Mouse (Mus musculus) common myeloid progenitor, adult 5-6 weeks (primary cell): ENCODE measurements around the gene Ss18l1. TPM values are rescaled to one million over a fixed set of nuclear protein-coding genes. Genes with fewer than 3 reads are reported as not detected.

ENCODE experiments used
- ATAC-seq: replicated peaks from 2 replicates; pipeline ENCODE4 v1.8.0; 2016; ENCODE audit warnings: low read depth, mild to moderate bottlenecking, moderate TSS enrichment, inconsistent platforms; ENCODE audit not compliant: poor library complexity, severe bottlenecking
- total RNA-seq: library from RNA; stranded (forward); fragments of 200-1000, 187-1606 nt; gene quantifications from 2 replicates; pipeline ENCODE4 v1.2.3, GENCODE M21; 2017

The Ss18l1 gene
- total RNA-seq, 1 experiment from 2014 or later: 3.2 TPM

DNA sequence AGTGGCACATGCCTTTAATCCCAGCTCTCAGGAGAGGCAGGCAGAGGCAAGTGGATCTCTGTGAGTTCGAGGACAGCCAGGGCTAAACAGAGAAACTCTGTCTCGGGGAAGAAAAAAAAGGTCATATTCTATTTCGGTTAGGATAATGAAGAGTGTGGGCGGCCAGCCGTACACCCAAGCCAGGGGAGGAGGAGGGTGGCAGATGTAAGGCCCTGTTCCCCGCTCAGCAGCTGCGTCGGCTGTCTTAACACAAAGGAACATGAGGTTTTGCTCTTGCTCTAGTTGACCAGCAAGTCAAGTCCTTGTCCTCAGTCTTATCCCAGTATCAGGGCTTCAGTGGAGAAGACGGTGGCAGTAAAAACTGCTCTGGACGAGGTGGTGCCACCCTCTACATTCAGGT is 40.8 kb downstream of the Ss18l1 start:
- no peak for ATAC-seq

GRCm38 (mm10) chr2:180084565-180084964 is 42.3 kb downstream of the Ss18l1 start:
- no peak for ATAC-seq

GRCm38 (mm10) chr2:180085926-180086636 is 43.8 kb downstream of the Ss18l1 start:
- no peak for ATAC-seq

DNA sequence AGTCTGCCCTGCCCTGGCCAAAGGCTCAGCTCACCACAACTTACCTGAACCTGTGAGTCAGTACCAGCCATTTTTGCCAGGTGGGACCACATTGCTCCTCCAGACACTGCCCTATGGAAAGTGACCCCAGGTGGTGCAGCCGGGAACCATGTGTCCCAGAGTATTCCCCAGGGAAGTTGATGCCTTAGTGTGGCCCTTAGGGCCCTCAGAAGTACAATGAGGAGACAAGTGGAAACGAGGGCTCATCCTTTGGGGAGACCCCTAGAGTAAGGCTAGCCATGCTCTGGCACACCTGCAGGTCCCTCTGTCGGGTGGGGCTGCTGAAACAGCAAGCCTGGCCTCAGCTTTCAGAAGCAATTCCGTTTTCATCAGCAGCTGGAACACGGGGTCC is 44.3 kb downstream of the Ss18l1 start:
- ATAC-seq: no peak

DNA sequence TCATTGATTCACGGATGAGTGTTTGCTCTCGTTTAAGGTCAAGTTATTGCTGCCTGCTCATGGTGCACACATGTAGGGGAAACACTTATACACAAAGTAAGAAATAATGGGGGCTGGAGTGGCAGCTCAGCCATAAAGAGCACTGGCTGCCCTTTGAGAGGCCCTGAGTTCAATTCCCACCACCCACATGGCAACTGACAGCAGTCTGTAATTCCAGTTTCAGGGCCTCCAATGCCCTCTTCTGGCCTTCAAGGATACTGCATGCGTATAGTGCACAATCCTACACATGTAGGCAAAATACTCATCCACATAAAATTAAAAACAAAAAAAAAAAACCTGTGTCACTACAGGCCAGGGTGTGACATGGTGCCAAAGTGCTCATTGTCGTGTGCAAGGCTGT is 45.2 kb downstream of the Ss18l1 start:
- 0 out of 2 replicates have a peak, but pooled peaks have one; percentile 43 for ATAC-seq

DNA sequence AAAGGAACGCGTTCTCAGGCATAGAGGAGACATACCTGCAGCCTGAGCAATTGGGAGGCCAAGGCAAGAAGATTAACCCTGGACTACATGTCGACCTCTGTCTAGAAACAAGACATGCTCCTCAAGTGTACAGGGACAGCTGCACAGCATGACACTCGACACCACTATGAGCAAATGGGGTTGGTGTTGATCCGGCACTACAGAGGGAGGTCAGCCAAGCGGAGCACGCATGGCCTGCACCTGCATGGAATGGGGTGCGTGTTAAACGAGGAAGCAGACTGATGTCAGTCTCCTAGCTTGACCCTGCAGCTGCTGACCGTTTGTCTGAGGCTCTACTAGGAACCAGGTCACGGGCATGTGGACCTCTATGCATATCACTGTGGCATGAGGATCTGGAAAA is 48.0 kb downstream of the Ss18l1 start:
- no peak for ATAC-seq

DNA sequence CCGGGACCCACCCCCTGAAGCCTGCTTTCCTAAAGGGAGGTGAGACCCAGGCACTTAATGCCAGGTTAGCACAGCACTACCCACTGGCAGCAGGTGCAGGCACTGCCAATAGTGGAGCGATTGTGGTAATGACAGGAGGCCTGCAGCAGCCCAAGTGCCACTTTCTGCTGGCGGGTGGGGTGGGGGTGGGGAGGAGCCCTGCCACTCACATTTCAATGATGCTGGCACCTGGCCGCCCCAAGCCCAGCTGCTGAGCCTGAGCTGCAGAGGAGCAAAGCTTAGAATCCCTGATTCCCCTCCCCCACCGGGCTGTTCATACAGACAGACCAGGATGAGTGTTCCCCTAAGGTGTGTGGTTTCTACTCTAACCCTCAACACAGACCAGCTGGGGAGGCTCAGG is 53.4 kb downstream of the Ss18l1 start:
- ATAC-seq: no peak

DNA sequence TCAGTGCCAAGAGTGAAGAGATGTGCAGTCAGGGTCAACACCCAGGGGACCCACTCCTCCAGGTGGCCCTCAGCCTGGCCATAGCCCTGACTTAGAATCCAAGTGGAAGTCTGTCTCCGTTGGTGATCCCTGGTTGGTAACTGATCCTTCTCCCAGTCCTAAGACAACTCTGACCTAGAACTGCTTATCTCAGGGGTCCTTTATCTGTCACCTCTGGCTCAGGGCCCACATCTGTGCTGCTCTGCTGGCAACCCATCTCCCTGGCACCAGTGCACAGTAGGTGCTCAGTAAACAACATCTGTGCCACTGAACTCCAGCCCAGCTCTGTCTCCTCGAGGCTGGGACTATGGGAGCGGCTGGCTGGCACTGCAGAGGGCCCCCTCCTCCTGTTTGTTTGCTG is 55.3 kb downstream of the Ss18l1 start:
- no peak for ATAC-seq

GRCm38 (mm10) chr2:180098167-180098566 is 55.9 kb downstream of the Ss18l1 start:
- ATAC-seq: peak; percentile 61

- peak; percentile 40; the same call in 1 of the 2 replicates for ATAC-seq
Measured at GRCm38 (mm10) chr2:180099529-180099928, 57.2 kb downstream of the Ss18l1 start.

DNA sequence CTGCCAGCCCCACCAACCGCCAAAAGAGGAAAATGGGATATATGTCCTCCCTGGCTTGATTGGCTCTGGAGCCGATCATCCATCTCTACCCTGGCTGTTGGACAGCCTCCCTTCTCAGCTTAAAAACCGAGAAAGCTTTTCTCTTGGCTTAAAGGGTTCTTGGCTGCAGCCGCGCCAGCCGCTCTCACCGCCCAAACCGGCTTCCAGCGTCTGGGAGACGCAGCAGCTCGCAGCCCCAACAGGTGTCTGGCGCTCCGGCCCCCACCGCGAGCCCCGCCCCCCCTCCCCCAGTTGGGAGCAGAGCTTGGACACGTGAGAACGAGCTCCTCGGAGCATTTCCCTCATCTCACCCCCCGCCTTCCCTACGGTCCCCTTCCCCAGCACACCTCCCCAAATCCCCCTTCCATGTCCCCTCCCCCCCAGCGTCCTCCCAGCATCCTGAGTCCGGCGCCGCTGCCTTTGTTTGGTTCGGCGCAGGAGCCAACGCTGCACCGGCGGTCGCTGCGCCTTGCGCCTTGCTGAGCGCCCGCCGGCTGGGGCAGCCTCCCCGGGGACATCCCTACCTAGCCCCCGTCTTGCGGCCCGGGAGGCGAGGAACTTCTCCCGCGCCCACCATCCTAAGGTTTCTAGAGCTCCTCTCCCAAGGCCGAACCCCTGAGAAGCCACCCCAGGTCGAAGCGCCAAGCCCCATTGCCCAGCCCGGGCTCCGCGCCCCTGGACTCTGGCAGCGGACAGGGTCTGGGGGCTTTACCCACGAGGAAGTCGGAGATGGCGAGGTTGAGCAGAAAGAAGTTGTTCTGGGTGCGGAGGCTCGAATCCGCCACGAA is 61.1 kb downstream of the Ss18l1 start:
- no peak for ATAC-seq

DNA sequence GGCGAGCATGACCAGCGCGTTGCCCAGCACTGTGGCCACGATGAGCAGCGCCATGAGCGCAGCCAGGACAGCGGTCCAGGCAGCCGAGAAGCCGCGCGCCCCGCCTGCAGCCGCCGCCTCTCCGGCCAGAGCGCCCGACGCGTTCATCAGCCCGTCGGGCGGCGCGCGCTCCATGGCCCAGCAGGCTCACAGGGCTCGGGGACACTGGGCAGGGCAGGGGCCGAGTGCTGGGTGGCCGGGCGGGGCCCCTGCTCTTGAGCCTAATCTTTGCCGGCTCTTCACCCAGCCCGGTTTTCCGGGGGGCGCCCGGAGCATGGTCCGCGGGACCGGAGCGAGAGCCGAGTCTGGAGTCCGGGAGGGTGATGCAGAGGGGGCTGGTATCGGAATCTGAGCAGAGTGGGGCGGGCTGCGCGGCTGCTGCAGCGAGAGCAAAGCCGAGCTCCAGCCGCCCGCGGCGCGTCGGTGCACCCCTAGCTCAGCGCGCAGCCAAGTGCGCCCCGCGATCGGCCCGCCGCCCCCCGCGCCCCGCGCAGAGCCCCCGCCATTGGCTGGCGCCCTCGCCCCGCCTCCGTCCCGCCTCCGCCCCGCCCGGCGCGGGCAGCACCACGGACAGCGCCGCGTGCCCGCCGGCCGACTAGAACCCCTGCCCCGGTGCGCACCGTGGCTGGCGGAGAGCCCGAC is 61.8 kb downstream of the Ss18l1 start, which contains the start of gene Hrh3:
Gene Hrh3, minus strand, starts transcription at position 511 of the 681 bp plus-strand sequence.
- ATAC-seq: peak; percentile 57

DNA sequence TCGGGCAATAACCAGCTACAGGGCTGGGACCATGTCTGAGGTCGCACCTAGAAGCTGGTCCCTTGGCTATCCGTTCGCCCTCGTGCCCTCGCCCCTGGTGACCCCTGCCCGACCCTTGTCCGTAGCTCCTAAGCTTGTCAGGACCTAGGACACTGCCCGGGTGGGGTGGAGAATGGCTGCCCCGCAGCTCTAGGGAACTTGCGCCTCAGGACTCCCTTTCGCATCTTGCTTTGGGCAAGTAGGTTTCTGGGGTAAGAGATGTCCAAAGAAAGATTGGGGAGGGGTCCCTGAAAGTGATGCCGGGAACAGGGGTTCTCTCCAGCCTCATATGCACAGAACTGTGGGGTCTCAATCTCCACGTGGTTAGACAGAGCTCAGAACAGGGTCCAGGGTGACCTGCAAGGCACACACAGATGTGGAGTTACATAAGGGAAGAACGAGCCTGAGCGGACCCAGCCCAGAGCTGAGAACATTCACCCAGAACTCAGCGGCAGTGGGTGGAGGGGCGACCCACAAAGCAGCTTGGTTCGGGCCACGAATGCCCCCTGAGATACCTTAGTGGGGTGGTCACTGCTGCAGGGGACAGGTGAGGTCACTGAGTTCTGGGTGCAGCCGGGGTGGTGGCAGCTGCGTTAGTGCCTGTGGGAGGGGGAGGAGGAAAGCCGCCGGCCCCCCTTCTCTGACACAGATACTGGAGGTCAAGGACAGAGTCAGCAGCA is 62.5 kb downstream of the Ss18l1 start:
- ATAC-seq: no peak

DNA sequence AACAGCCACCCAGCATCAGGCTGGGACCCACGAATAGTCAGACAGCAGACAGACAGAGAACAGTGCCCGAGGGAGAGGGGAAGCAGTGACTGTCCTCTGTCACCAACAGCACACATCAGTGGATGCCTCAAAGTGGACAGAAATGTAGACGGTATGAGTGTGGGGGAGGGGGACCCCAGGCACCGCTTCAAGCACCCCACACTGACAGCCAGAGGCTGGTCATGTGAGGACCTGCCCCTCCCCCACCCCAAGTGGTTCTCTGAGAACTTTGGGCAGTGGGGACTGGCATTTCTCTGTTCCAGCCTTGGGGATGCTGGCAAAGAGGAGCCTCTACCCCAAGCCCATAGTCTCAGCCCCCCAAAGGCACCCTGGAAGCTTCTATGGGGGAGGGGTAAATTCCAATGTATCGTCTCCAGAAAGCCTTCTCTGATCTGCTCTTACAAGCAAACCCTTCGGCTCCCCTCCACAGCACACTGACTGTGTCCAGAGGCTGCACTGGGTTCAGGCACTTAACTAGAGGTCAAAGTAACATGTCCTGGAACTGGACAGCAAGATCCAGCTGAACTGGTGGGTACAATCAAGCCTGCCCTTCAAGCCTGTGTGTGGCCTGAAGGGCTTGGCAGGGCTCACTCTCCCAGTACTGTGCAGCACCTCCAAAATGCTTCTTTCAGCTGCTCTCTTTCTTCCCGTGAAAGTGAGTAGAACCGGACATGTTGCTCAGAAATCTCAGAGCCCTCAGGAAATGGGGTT is 63.3 kb downstream of the Ss18l1 start:
- no peak for ATAC-seq

- peak; percentile 34 for ATAC-seq
Measured at GRCm38 (mm10) chr2:180107081-180107480, 64.8 kb downstream of the Ss18l1 start.

DNA sequence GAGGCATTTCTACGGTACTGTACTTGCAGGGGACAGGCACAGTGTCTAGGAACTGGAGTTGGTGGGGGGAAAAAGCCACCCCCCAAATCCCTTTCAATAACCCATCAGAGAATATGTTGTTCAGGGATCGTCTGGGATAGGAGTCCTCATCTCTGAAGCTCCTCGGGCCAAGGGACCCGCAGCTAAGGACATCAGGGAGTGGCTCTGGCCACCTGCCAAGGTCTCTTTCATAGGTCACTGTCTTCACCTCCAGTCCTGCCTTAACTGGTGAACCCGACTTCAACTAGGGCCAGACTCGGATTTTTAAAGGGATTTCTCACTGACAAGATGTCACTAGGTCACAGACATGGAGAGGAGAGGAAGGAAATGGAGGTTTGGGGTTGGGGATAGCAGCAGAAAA is 66.0 kb downstream of the Ss18l1 start:
- ATAC-seq: no peak

GRCm38 (mm10) chr2:180113909-180114890 is 71.9 kb downstream of the Ss18l1 start:
- ATAC-seq: no peak

DNA sequence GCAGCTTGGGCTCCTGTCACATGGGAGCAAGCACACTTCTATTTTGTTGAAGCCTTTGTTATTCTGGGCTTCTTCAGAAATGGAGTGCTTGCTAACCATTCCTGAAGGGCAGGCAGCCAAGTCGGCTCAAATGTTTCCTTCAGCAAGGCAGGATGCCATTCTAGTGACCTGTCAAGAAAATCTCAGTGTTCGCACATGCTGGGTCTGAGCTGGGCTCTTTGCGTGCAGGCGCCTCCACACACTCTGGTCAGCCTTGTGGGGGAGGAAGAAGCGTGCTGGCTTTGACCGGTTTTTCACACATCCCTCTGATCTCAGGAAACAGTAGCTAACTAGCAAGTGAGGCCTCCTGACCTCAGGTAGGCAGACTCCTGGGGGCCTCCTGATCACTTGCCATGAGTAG is 73.0 kb downstream of the Ss18l1 start:
- ATAC-seq: no peak
